Mouse (Mus musculus) bone marrow macrophage, adult 2 months (primary cell): Measurements from ENCODE around the gene Erc2. TPM values are rescaled to one million over a fixed set of nuclear protein-coding genes. Genes with fewer than 3 reads are reported as not detected.

Source experiments
- H3K27ac ChIP-seq: 2 replicates; pipeline ENCODE4 v1.5.1; 2012; ENCODE audit warnings: low read depth, low read length; ENCODE audit not compliant: insufficient read depth
- H3K4me1 ChIP-seq: 2 replicates; pipeline ENCODE4 v1.6.1; 2012; ENCODE audit warnings: low read length; ENCODE audit not compliant: control insufficient read depth, insufficient read depth
- H3K4me3 ChIP-seq: 2 replicates; pipeline ENCODE4 v1.5.1; 2012; ENCODE audit warnings: mild to moderate bottlenecking, low read length, moderate library complexity; ENCODE audit not compliant: insufficient read depth
- CTCF ChIP-seq: IDR thresholded peaks from 2 replicates; pipeline ENCODE4 v1.5.1; 2012; ENCODE audit warnings: low read depth, mild to moderate bottlenecking, low read length, moderate library complexity
- POLR2A ChIP-seq: IDR thresholded peaks from 2 replicates; pipeline ENCODE4 v1.6.1; 2012; ENCODE audit warnings: mild to moderate bottlenecking, low read depth, low read length, borderline replicate concordance
- polyA plus RNA-seq: library from polyadenylated mRNA; stranded (reverse); fragments of >200 nt; gene quantifications from 2 replicates; pipeline ENCODE4 v1.2.4, GENCODE M21; 2012; ENCODE audit not compliant: missing spikeins, insufficient read depth, insufficient read length

Erc2 gene
- polyA plus RNA-seq, 1 experiment, result not detected

DNA sequence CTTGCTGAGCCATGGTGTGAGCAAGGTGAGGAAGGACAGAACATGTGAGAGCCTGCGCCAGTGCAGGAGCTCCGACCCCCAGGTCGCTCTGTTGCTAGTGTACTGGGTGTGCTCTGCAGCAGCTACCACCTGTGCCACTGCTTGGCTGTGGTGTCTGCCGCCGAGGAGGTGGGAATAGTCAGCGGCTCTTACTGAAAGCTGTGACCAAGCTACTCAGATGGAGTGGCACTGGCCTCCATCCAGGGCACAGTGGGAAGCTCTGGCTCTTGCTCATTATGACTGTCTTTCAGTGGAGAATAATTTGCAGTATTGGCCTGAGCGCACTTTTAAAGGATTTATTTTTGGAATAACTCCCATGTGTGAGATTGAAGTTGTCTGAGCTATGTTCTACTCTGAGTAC, 73.6 kb downstream of the Erc2 start:
- no peak overlapping the region for H3K4me3 ChIP-seq
- H3K4me1 ChIP-seq, result no peaks in the 10 kb centered on the region
- TF ChIP-seq POLR2A (no peak), CTCF (no peak)
- H3K27ac ChIP-seq, result no peak overlapping the region

DNA sequence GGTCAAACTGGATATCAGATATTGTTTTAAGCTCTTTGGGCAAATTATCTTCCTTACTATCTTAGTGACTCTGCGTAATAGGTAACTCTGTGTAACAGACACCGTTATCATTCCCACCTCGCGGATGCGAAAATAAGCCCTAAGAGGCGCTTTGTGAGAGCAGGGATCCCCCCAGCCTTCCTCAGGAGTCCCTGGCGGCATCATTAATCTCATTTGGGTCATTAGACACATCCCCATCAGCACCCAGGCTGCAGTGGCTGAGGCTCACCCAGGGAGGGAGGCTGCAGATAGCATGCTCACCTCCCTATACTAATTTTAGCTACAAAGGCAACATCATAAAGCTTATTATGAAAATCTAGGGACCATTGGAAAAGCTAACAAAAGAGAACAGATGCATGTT, 95.1 kb downstream of the Erc2 start:
- no peak overlapping the region for H3K27ac ChIP-seq
- no peak overlapping the region for H3K4me3 ChIP-seq
- no peaks in the 10 kb centered on the region for H3K4me1 ChIP-seq
- TF ChIP-seq CTCF, result no peak
- TF ChIP-seq POLR2A, result no peak

DNA sequence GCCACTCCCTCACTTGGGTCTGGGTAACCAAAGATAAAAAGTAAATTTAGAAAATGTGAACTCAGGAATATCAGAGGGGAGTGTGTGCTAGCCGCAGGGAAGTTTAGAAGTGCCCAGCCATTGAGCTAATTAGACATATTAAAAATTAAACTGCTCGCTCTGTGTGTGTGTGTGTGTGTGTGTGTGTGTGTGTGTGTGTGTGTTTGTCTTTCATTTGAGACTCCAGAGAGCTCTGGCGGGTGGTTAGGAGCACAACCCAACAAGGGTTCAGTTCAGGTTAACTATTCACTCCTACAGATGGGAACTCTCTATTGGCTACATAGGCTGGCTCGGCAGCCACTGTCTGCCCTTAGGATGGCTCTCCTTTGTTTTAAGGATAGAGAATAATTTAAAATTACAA, 97.4 kb downstream of the Erc2 start:
- Histone ChIP-seq H3K27ac (no peak overlapping the region), H3K4me1 (no peaks in the 10 kb centered on the region), H3K4me3 (no peak overlapping the region)
- TF ChIP-seq CTCF (no peak), POLR2A (no peak)

DNA sequence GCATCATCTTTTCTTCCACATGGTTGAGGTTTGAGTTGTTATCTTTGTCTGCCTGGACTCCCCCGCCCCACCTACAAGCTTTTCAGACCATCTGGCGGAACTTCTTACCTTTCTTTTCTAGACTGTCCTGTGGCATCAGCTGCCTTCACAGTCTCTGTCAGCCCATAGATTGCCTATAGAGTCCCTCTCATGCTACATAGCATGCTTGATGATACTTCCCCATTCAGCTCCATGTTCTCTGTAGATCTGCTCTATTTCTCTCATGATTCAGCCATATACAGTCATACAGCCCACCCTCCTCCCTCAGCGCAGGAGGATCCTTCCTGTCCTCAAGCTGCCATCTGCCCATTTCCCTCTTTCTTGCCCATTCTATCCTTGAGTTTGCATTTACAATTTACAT, 98.7 kb downstream of the Erc2 start:
- Histone ChIP-seq H3K27ac (no peak overlapping the region), H3K4me1 (no peaks in the 10 kb centered on the region), H3K4me3 (no peak overlapping the region)
- TF ChIP-seq CTCF (no peak), POLR2A (no peak)

DNA sequence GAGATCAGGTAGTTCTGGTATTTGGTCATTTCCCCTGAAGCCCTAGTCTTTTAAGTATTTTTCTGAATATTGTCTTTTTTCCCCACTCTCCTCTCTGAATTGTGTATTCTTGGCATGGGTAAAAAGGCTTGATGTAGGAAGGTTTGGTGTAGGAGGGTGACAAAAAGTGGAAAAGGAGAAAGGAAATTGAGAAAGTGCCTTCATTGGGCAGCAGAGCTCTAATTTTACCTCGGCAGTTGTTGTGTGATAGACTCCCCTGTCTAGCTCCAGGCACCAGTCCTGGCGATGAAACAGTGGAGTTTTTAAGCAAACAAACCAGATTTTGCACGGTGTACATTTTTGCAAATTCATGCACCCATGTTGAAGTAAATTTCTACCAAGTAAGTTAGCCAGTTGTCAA, 99.5 kb downstream of the Erc2 start:
- TF ChIP-seq CTCF (no peak), POLR2A (no peak)
- H3K4me1 ChIP-seq, result no peaks in the 10 kb centered on the region
- no peak overlapping the region for H3K4me3 ChIP-seq
- no peak overlapping the region for H3K27ac ChIP-seq

DNA sequence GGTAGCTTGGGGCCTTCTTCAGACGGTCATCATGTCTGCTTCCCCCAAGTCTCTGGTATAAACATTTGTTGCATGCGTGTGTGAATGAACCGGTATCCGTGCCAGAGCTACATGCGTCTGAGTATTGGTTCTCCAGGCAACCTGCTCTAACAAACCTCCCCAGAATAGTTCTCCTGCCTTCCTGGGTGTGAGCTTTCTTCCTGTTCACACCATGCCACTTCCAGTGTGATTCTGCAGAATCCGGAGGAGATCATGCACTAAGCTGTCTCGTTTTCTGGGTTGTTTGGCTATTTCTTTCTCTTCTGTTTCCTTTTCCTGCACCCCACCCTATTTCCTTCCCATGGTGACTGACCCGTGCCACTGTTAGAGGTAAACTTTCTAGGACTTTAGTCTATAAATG, 105.3 kb downstream of the Erc2 start:
- no peak for TF ChIP-seq CTCF
- TF ChIP-seq POLR2A, result no peak
- Histone ChIP-seq H3K4me1 (no peaks in the 10 kb centered on the region), H3K4me3 (no peak overlapping the region), H3K27ac (no peak overlapping the region)

DNA sequence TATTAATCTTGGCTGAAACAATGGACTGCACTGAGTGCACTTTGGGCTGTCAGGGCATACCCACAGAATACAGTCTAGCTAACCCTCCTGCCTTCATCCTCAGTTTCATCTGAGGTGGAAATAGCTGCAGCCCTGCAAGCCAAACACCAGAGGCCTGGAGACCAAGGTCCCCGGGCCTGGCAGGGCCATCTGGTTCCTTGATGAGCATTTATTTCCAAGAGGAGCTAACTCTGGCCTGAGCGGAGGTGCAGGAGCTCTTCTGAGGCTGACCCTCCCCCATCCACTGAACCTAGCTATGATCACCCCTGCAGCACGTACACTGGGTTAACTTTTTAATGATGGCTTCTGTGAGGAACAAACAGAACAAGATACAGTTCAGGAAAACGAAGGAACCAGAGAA, 108.9 kb downstream of the Erc2 start:
- H3K4me3 ChIP-seq, result no peak overlapping the region
- no peaks in the 10 kb centered on the region for H3K4me1 ChIP-seq
- no peak for TF ChIP-seq CTCF
- TF ChIP-seq POLR2A, result no peak
- no peak overlapping the region for H3K27ac ChIP-seq

DNA sequence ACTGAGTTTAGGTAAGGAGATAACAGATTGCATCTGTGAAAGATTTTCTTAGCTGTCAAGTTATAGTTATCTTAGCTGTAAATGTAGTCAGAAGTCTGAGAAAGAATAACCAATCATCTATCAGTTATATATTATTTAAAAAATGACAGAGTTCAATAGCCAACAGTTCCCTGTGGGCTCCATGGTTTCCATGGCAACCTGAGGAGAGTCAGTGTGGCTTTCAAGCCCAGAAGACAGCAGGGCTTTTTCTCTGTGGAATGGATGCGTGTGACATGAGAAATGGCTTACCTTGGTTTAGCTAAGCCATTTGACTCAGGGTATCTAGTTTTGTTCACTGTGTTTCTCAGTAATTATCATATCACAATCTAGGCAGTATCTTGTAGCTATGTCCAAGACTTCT, 117.2 kb downstream of the Erc2 start:
- no peak for TF ChIP-seq CTCF
- no peak for TF ChIP-seq POLR2A
- Histone ChIP-seq H3K27ac (no peak overlapping the region), H3K4me3 (no peak overlapping the region), H3K4me1 (no peaks in the 10 kb centered on the region)

DNA sequence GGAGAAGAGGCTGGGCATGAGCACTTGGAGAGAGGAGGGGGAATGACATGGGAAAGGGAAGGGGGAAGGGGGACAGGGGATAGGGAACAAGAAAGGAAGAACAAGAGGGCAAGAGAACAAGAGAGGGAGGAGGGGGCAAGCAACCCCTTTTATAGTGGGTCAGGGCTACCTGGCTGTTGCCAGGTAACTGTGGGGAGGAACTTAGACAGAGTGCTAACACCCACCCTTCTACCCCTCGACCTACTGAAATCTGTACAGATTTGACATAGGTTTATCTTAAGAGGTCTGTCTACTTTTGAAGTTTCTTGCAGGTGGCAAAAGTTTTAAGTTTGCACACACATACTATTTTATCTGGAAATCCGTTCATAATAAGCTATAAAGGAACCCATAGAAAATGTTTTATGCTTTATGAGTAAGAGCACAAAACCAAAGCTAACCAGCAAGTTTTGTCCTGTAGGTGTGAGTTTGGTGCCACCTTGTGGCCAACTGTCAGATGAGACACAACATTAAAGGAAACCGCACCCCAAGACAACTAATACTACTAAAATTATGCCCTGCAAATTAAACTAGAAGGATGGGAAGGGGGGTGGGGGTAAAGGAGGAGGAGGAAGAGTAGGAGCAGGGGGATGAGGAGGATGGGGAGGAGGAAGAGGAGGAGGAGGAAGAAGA, 119.2 kb downstream of the Erc2 start:
- TF ChIP-seq POLR2A (no peak), CTCF (no peak)
- no peak overlapping the region for H3K4me3 ChIP-seq
- no peaks in the 10 kb centered on the region for H3K4me1 ChIP-seq
- H3K27ac ChIP-seq, result no peak overlapping the region

DNA sequence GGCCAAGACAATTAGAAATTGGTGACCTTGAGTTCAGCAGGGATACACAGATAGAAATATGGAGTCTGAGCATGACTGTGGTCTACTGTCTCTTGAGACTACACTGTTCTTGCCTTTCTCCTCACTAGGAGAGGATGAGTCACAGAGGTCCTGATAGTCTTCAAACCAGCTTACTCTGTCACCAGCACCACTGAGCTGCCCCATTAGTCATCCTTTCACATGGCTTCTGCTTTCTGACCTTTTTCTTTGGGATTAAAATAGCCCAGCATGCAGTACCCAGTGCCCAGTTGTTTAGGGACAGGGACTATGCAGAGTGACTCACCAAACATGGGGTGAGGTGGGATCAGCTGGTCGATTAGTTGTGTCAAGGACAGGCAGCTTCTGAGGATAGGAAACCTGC, 132.1 kb downstream of the Erc2 start:
- Histone ChIP-seq H3K4me3 (no peak overlapping the region), H3K27ac (no peak overlapping the region), H3K4me1 (no peaks in the 10 kb centered on the region)
- TF ChIP-seq POLR2A, result no peak
- TF ChIP-seq CTCF, result no peak

DNA sequence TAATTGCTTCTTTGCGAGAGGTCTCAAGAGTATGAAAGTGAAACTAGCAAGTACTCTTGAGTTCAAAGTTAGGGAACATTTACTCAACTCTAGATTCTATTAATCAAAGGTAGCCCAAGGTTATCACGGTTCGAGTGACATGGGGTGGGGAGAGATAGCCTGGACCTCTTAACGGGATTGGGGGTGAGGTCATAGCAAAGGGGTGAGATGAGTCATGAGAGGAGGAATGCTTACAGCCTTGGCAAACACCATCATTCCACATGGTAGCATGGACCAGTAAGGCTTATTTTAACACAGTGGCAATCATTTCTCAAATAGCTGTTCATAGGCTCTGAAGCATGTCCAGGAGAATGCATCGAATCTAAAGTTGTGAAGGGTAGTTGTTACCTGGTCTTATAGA, 134.7 kb downstream of the Erc2 start:
- no peaks in the 10 kb centered on the region for H3K4me1 ChIP-seq
- H3K27ac ChIP-seq, result no peak overlapping the region
- no peak for TF ChIP-seq CTCF
- TF ChIP-seq POLR2A, result no peak
- H3K4me3 ChIP-seq, result no peak overlapping the region
